Mouse (Mus musculus): ENCODE results near the gene Ppfia2.

The Ppfia2 gene

GRCm38 (mm10) chr10:106469855-106470532, at the start of gene Ppfia2:
Ppfia2 (plus strand) TSS chr10:106470339.
- no peak for TF ChIP-seq GATA4 (IDR thresholded peaks at IDR 0.05; ENCODE audit: insufficient replicate concordance, low read length)

- TF ChIP-seq GATA4 (IDR thresholded peaks at IDR 0.05; ENCODE audit: insufficient replicate concordance, low read length): no peak
Observed at GRCm38 (mm10) chr10:106468956-106469721, 1.0 kb upstream of the Ppfia2 start.

- TF ChIP-seq GATA4 (IDR thresholded peaks at IDR 0.05; ENCODE audit: insufficient replicate concordance, low read length): no peak
Observed at GRCm38 (mm10) chr10:106470533-106471205, 530 bp downstream of the Ppfia2 start.

- no peak for TF ChIP-seq GATA4 (IDR thresholded peaks at IDR 0.05; ENCODE audit: insufficient replicate concordance, low read length)
Observed at GRCm38 (mm10) chr10:106509281-106510165, 39.4 kb downstream of the Ppfia2 start.

GRCm38 (mm10) chr10:106566036-106566435, 95.9 kb downstream of the Ppfia2 start:
- no peak for TF ChIP-seq GATA4 (IDR thresholded peaks at IDR 0.05; ENCODE audit: insufficient replicate concordance, low read length)

- TF ChIP-seq GATA4 (IDR thresholded peaks at IDR 0.05; ENCODE audit: insufficient replicate concordance, low read length): peak; percentile 39; the same call in 1 of the 2 replicates
Observed at GRCm38 (mm10) chr10:106585026-106585425, 114.9 kb downstream of the Ppfia2 start.

GRCm38 (mm10) chr10:106585476-106586080, 115.4 kb downstream of the Ppfia2 start:
- TF ChIP-seq GATA4 (IDR thresholded peaks at IDR 0.05; ENCODE audit: insufficient replicate concordance, low read length): peak; percentile 95

GRCm38 (mm10) chr10:106587817-106588216, 117.7 kb downstream of the Ppfia2 start:
- TF ChIP-seq GATA4 (IDR thresholded peaks at IDR 0.05; ENCODE audit: insufficient replicate concordance, low read length): no peak

GRCm38 (mm10) chr10:106590944-106591343, 120.8 kb downstream of the Ppfia2 start:
- TF ChIP-seq GATA4 (IDR thresholded peaks at IDR 0.05; ENCODE audit: insufficient replicate concordance, low read length): no peak

- no peak for TF ChIP-seq GATA4 (IDR thresholded peaks at IDR 0.05; ENCODE audit: insufficient replicate concordance, low read length)
Observed at GRCm38 (mm10) chr10:106596976-106597375, 126.8 kb downstream of the Ppfia2 start.

- no peak for TF ChIP-seq GATA4 (IDR thresholded peaks at IDR 0.05; ENCODE audit: insufficient replicate concordance, low read length)
Observed at GRCm38 (mm10) chr10:106603319-106603898, 133.3 kb downstream of the Ppfia2 start.

- TF ChIP-seq GATA4 (IDR thresholded peaks at IDR 0.05; ENCODE audit: insufficient replicate concordance, low read length): no peak
Observed at GRCm38 (mm10) chr10:106609177-106609981, 139.2 kb downstream of the Ppfia2 start.

GRCm38 (mm10) chr10:106610222-106610621, 140.1 kb downstream of the Ppfia2 start:
- no peak for TF ChIP-seq GATA4 (IDR thresholded peaks at IDR 0.05; ENCODE audit: insufficient replicate concordance, low read length)

Data from liver, adult (tissue).